9 mouse cellular contexts compared by ENCODE assay signal in the genomic region with DNA sequence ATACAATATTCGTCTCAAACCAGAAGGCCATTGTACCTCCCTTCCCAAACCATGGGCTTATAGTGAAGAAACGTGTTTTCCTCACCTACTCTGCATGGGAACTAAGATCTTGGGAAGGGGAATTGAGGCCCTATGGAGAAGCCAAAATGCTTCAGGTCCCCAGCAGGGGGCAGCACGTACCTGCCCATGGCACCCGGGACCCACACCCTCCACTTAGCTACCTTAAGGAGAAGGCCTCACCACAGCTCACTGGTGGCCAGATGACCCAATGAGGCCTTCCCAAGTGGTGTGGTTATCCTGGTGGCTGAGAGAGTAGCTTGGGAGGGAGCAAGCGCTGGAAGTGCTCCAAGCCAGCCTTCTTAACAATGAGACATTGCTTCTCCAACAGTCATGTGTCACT. TPM values are rescaled to one million over a fixed set of nuclear protein-coding genes. Genes with fewer than 3 reads are reported as not detected.
DNase-seq lines count a peak whose midpoint lies in the region; ATAC-seq and TF ChIP-seq lines count a peak whose summit lies in the region.
"Had no signal": no experiment of that assay in that cellular context is flagged by ENCODE, and none has a peak within 500 bp of the region (broad histone marks: within the 10 kb centered on the region; RNA-seq: fewer than 3 reads in every experiment).

No protein-coding gene starts in this region.

- H3K4me3 ChIP-seq in testis, adult 2 months (ENCODE audit: control insufficient read depth, low read depth, low read length): no peak overlapping the region
- H3K4me3 ChIP-seq in lung, embryonic 14.5 days (ENCODE audit: low read depth, low read length): no peak overlapping the region
- H3K4me3 ChIP-seq: heart, embryonic 13.5 days had no signal

- no peaks in the 10 kb centered on the region for H3K27me3 ChIP-seq in testis, adult 2 months (ENCODE audit: control insufficient read depth, insufficient read depth, low read length)
- no peaks in the 10 kb centered on the region for H3K27me3 ChIP-seq in lung, embryonic 14.5 days (ENCODE audit: insufficient read depth, low read length)

- DNase-seq in testis, postnatal 14 days (ENCODE audit: low spot score): no peak
- DNase-seq in adrenal gland, postnatal 36 days: peak; percentile 85 to 92
- DNase-seq in gastrocnemius, postnatal 14 days: peak; percentile 80
- peak; percentile 64 for DNase-seq in kidney, adult 11 months
- peak; percentile 84 for DNase-seq in lung, embryonic 14.5 days
- peak; percentile 60 for DNase-seq in spleen, adult 12 weeks (ENCODE audit: low spot score)
- no peak for DNase-seq in frontal cortex, postnatal 25 days (ENCODE audit: low spot score in 2 of 2)

- no peaks in the 10 kb centered on the region for H3K36me3 ChIP-seq in testis, adult 2 months (ENCODE audit: control insufficient read depth, insufficient read depth, low read length)
- H3K36me3 ChIP-seq in lung, embryonic 14.5 days (ENCODE audit: insufficient read depth): no peaks in the 10 kb centered on the region
- H3K36me3 ChIP-seq: heart, embryonic 13.5 days had no signal

- no peak for TF ChIP-seq POLR2A in testis, adult 2 months (IDR thresholded peaks at IDR 0.05; ENCODE audit: control insufficient read depth, low read depth, low read length)

- no peaks in the 10 kb centered on the region for H3K4me1 ChIP-seq in testis, adult 2 months (ENCODE audit: control insufficient read depth, insufficient read depth, low read length)
- H3K4me1 ChIP-seq in lung, embryonic 14.5 days (ENCODE audit: insufficient read depth): no peaks in the 10 kb centered on the region
- H3K4me1 ChIP-seq: heart, embryonic 13.5 days had no signal

- H3K9ac ChIP-seq in lung, embryonic 14.5 days: no peak overlapping the region
- H3K9ac ChIP-seq: heart, embryonic 13.5 days had no signal

- intact Hi-C loops in gastrocnemius, postnatal 14 days (cut with DNase I; ENCODE audit: low total_unique reads): loop anchor here (2.0 kb wide), 1 partner anchor 54 kb away; a partner anchor contains a TSS

- no peaks in the 10 kb centered on the region for H3K9me3 ChIP-seq in lung, embryonic 14.5 days (ENCODE audit: low read depth, low read length)
- H3K9me3 ChIP-seq: heart, embryonic 13.5 days had no signal

- peak; percentile 82; the same call in 1 of the 2 replicates for TF ChIP-seq CTCF in testis, adult 2 months (IDR thresholded peaks at IDR 0.05; ENCODE audit: control insufficient read depth, insufficient read depth, insufficient replicate concordance, low read depth, low read length)
- peak; percentile 94 for TF ChIP-seq CTCF in lung, embryonic 14.5 days (IDR thresholded peaks at IDR 0.05; ENCODE audit: low read depth)

- no peak overlapping the region for H3K4me2 ChIP-seq in lung, embryonic 14.5 days
- H3K4me2 ChIP-seq: heart, embryonic 13.5 days had no signal

- WGBS in lung, embryonic 14.5 days: 12% methylated on average over 5 of the region's 5 CpGs

- no peak overlapping the region for H3K27ac ChIP-seq in testis, adult 2 months (ENCODE audit: control insufficient read depth, insufficient read depth, low read depth, low read length)
- H3K27ac ChIP-seq in lung, embryonic 14.5 days (ENCODE audit: low read depth): no peak overlapping the region
- H3K27ac ChIP-seq: heart, embryonic 13.5 days had no signal

- ATAC-seq in lung, embryonic 14.5 days (ENCODE audit: insufficient read depth): peak; percentile 82

RNA-seq across cellular contexts. Expression of a gene that starts 2.7 kb away (rescaled TPM):
- 435 and 444 TPM in 2 replicates for polyA plus RNA-seq in testis, adult 2 months (2012; rRNA removed)
- 1 to 10 TPM; 3.8 to 4.4 TPM for total RNA-seq in adrenal gland, postnatal 36 days (2021)
- total RNA-seq in gastrocnemius, postnatal 14 days (2021): under 1 TPM; 0.71 to 0.90 TPM
- 6.0 and 11.9 TPM in 2 replicates for polyA plus RNA-seq in lung, embryonic 14.5 days (2014; fragmentation: Nextera tagmentation; extraction: Ambion mirVana)

RNA-seq across cellular contexts. Expression of a gene that starts 9.7 kb away (rescaled TPM):
- 0.65 and 1.3 TPM in 2 replicates for polyA plus RNA-seq in testis, adult 2 months (2012; rRNA removed)
- total RNA-seq in adrenal gland, postnatal 36 days (2021): 1 to 10 TPM; 4.4 to 4.8 TPM
- total RNA-seq in gastrocnemius, postnatal 14 days (2021): 1 to 10 TPM; 1.5 to 2.8 TPM
- 11.6 and 14.1 TPM in 2 replicates for polyA plus RNA-seq in lung, embryonic 14.5 days (2014; fragmentation: Nextera tagmentation; extraction: Ambion mirVana)

RNA-seq across cellular contexts. Expression of a gene that starts 13.8 kb away (rescaled TPM):
- polyA plus RNA-seq in testis, adult 2 months (2012; rRNA removed): 515 and 563 TPM in 2 replicates
- total RNA-seq in adrenal gland, postnatal 36 days (2021): 100 to 1,000 TPM; 212 to 261 TPM
- 100 to 1,000 TPM; 102 to 118 TPM for total RNA-seq in gastrocnemius, postnatal 14 days (2021)
- 210 and 238 TPM in 2 replicates for polyA plus RNA-seq in lung, embryonic 14.5 days (2014; fragmentation: Nextera tagmentation; extraction: Ambion mirVana)

RNA-seq across cellular contexts. Expression of a gene that starts 15.7 kb away (rescaled TPM):
- 0.86 and 0.87 TPM in 2 replicates for polyA plus RNA-seq in testis, adult 2 months (2012; rRNA removed)
- total RNA-seq in adrenal gland, postnatal 36 days (2021): 1 to 10 TPM in 1 of 2 experiments, under 1 TPM in 1; 0.89 to 6.6 TPM
- total RNA-seq in gastrocnemius, postnatal 14 days (2021): under 1 TPM in 1 of 2 experiments, not detected in 1; 0.31 TPM
- 0.43 TPM in 1 of 2 replicates, not detected in the other for polyA plus RNA-seq in lung, embryonic 14.5 days (2014; fragmentation: Nextera tagmentation; extraction: Ambion mirVana)

RNA-seq across cellular contexts. Expression of a gene that starts 23.3 kb away (rescaled TPM):
- polyA plus RNA-seq in testis, adult 2 months (2012; rRNA removed): 0.07 TPM in 1 of 2 replicates, not detected in the other
- total RNA-seq in adrenal gland, postnatal 36 days (2021): under 1 TPM; 0.23 to 0.36 TPM
- total RNA-seq in gastrocnemius, postnatal 14 days (2021): under 1 TPM; 0.24 to 0.68 TPM
- 0.12 and 0.21 TPM in 2 replicates for polyA plus RNA-seq in lung, embryonic 14.5 days (2014; fragmentation: Nextera tagmentation; extraction: Ambion mirVana)

Comparison
In these comparisons a context has a peak if more than half of its experiments do, and no peak if none do; other contexts are left out.
1. DNase-seq: peak in adrenal gland, postnatal 36 days (2 of 2), gastrocnemius, postnatal 14 days (single experiment), kidney, adult 11 months (single experiment), lung, embryonic 14.5 days (single experiment) and spleen, adult 12 weeks (single experiment); none in testis, postnatal 14 days (single experiment) and frontal cortex, postnatal 25 days (0 of 2).